Mouse (Mus musculus) cortical plate, adult 2 months (tissue): ENCODE measurements around the gene Ykt6.

ENCODE experiments used
- CTCF ChIP-seq: fragments of 200-500 bp; IDR thresholded peaks from 2 replicates; pipeline ENCODE4 v1.5.1; 2011; ENCODE audit warnings: mild to moderate bottlenecking, control low read depth, low read length; ENCODE audit not compliant: insufficient read depth; ENCODE audit errors: extremely low read depth
- POLR2A ChIP-seq: fragments of 200-500 bp; IDR thresholded peaks from 2 replicates; pipeline ENCODE4 v1.6.1; 2011; ENCODE audit warnings: mild to moderate bottlenecking, low read length, control low read depth; ENCODE audit not compliant: insufficient read depth; ENCODE audit errors: extremely low read depth

DNA sequence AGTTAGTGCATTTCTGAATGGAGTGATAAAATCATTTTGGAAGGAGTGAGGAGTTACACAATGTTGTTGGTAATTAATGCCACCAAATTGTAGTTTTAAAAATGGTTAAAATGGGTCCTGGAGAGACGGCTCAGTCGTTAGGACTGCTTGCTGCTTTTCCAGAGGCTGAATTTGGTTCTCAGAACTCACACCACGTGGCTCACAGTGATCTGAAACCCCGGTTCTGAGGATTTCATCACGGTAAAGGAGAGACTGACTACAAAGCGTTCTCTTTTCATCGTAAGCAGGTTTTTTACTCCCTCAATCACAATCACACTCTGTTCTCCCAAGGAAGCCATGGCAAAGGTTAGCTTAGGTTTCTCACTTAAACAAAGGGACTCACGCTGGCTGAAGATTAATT, 30.8 kb upstream of the Ykt6 start:
- TF ChIP-seq CTCF (no peak), POLR2A (no peak)
